Mouse (Mus musculus) heart, adult 2 months (tissue): ENCODE results near the gene Serpina5.
"Not testable (repeated sequence)": the region's sequence is repeated elsewhere in the genome, so short reads cannot be mapped to it uniquely, and the experiment has no call there.

Source experiments
- CTCF ChIP-seq: fragments of 200-600 bp; IDR thresholded peaks from 2 replicates; pipeline ENCODE4 v1.8.1; 2022; ENCODE audit warnings: antibody characterized with exemption, mild to moderate bottlenecking, moderate library complexity
- EP300 ChIP-seq: fragments of 200-500 bp; IDR thresholded peaks from 2 replicates; pipeline ENCODE4 v1.6.1; 2011; ENCODE audit warnings: low read depth, low read length, control low read depth; ENCODE audit not compliant: insufficient read depth

DNA sequence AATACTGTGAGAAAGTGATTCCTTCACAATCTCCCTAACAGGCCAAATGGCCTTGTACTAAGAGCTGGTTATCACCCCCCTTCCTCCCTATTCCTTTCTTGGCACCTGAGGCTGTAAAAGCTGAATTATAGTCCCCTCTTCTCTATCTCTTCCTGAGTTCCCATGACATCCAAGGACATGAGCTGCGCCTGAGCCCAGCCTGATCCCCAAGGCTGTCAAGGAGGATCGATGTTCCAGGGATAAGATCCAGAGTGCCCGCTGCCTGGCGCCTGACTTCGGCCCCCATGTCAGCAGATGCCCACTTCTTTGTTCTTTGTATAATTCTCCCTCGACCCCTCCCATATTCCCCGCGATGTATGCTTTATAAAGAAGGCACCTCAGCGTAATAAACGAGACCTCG is 11.4 kb downstream of the Serpina5 start, which contains the start of gene Serpina3a:
- TF ChIP-seq CTCF, EP300: not testable (repeated sequence)
